Mouse (Mus musculus): ENCODE measurements around the gene Ptger2. TPM values are rescaled to one million over a fixed set of nuclear protein-coding genes. Genes with fewer than 3 reads are reported as not detected.
"Not testable (repeated sequence)": the region's sequence is repeated elsewhere in the genome, so short reads cannot be mapped to it uniquely, and the experiment has no call there.

Gene Ptger2
- 1.8 and 2.0 TPM in 2 replicates for polyA plus RNA-seq (2015; fragmentation: Nextera tagmentation; extraction: Ambion mirVana)

DNA sequence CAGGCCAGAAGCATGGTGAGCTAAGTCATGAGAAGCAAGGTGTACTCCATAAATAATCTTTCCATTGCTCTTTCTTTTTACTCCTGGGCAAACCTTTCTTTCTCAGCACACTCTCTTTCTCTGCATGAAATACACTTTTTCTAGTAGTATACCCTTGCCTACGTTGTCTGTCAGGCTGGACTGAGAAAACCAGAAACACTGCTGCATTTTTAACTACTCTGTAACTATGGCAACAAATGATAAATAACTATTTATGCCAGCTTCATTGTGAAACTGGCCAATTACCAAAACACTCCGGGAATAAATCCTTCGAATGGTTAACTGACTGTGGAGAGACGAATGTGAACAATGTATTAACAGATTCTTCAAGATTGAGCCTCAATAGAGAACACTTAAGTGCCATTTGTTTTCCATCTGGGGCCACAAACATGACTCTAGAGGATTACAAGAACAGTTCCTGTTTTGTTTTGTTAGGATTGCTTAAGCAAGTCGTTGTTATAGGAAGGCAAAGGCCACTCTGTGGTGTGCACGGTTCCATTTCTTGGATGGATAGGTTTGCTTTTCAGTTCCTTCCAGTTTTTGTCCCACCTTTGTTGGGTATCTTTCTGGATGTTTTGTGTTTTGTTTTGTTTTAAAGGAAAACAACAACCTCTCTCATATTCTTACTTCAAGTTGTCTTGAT, at the start of gene Ptger2:
Ptger2 (plus strand) TSS at position 522 of the 682 bp plus-strand sequence.
- Histone ChIP-seq H3K4me1 (peaks cover 11% of the 10 kb centered on the region; the same call in 1 of the 2 replicates), H3K9ac (peak within 1 kb of the TSS; percentile 19; the same call in 1 of the 2 replicates), H3K4me3 (replicated peaks) (peak within 1 kb of the TSS; percentile 47), H3K4me2 (peak within 1 kb of the TSS; percentile 79)
- not testable (repeated sequence) for H3K27me3 ChIP-seq (replicated peaks); H3K9me3 ChIP-seq; ATAC-seq (ENCODE audit: insufficient read depth, low FRiP score, low read depth); H3K27ac ChIP-seq; H3K36me3 ChIP-seq
- 52% methylated on average over 6 of the region's 6 CpGs for WGBS

DNA sequence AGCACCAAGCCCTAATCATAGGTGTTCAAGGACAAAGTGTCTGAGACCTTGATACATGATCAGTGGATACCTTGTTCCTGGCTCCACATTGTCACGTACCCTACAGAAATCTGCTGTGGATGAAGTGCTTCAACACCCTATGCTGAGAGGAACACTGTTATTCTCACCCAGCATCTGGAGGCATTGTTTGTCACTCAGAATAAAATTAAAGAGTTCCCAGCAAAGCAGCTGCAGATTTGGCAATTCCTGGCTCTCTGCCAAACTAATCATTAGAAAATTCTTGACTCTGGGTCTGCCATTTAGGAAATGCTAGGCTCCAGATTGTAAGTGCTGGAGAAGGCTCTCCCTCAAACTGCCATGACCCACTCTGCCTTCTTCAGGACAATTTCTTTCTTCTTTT, 27.2 kb upstream of the Ptger2 start:
- H3K9me3 ChIP-seq = no peaks in the 10 kb centered on the region
- H3K9ac ChIP-seq = no peak overlapping the region
- no peaks in the 10 kb centered on the region for H3K27me3 ChIP-seq (replicated peaks)
- no peak overlapping the region for H3K4me3 ChIP-seq (replicated peaks)
- no peak overlapping the region for H3K27ac ChIP-seq
- no peak for ATAC-seq (ENCODE audit: insufficient read depth, low FRiP score, low read depth)
- no peaks in the 10 kb centered on the region for H3K4me1 ChIP-seq
- no peaks in the 10 kb centered on the region for H3K36me3 ChIP-seq
- WGBS = 74% methylated on average over 1 of the region's 1 CpGs
- H3K4me2 ChIP-seq = no peak overlapping the region

DNA sequence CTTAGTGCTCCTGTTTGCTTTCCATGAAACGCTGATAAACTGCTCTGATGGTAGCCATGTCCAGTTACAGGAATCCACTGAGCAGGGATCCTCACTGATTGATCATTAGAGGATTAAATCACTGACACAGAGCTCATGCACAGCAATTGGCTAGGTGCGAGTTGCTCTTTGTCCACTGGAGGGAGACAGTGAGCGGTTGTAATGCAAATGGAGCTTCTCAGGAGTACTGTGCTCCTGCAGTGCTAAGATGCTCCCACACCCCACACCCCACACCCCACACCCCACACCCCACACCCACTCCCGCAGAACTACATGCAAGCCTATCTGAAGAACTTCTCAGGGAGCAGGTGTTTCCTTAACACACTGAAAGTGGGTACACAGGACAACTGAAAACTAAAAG, 10.7 kb upstream of the Ptger2 start:
- ATAC-seq (ENCODE audit: insufficient read depth, low FRiP score, low read depth); H3K9ac ChIP-seq: not testable (repeated sequence)

DNA sequence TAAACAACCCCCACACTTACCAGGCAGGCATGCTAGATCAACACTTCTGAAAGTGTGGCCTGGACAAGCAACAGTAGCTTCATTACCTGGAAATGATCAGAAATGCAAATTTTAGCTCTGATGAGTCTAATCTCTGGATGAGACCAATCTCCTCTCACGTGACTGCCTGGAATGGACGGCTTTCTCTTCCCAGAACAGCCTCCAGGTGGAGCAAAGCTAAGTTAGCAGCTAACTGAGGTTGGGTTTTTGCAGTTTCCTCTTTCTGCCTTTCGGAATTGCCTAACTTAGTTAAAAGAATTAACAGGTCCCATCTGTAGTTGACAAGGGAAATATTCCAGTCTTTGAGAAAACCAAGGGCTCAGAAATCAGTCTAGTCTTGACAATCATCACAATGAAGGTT, 8.1 kb upstream of the Ptger2 start:
- no peaks in the 10 kb centered on the region for H3K9me3 ChIP-seq
- no peak overlapping the region for H3K4me3 ChIP-seq (replicated peaks)
- H3K27me3 ChIP-seq (replicated peaks) = no peaks in the 10 kb centered on the region
- H3K27ac ChIP-seq = no peak overlapping the region
- no peak overlapping the region for H3K4me2 ChIP-seq
- H3K9ac ChIP-seq = no peak overlapping the region
- no peaks in the 10 kb centered on the region for H3K36me3 ChIP-seq
- 29% methylated on average over 3 of the region's 3 CpGs for WGBS
- no peak for ATAC-seq (ENCODE audit: insufficient read depth, low FRiP score, low read depth)
- no peaks in the 10 kb centered on the region for H3K4me1 ChIP-seq

More for the DNA sequence above, 10.7 kb upstream of the Ptger2 start:
- H3K27ac ChIP-seq; H3K27me3 ChIP-seq (replicated peaks); H3K36me3 ChIP-seq; H3K4me1 ChIP-seq; H3K4me2 ChIP-seq; H3K9me3 ChIP-seq; H3K4me3 ChIP-seq (replicated peaks): not testable (repeated sequence)
- 8% methylated on average over 4 of the region's 4 CpGs for WGBS

DNA sequence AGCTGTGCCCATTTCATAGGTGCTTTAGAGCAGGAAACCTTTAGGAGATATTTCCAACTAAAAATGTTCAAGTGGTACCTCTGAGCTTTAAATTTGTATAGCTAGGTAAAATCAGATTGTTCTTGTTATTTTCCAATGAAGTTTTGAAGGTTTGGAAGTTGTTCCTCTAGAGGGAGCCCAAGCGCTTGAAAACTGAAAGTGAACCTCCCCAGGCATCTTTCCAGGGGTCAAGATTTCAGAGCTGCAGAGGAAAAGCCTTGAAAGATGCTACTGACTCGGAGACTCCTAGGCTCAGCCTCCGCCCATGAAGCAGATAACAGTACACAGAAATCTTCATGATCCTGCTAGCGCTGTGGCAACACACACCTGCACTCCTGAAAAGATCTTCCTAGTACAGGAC, 6.5 kb upstream of the Ptger2 start:
- no peaks in the 10 kb centered on the region for H3K9me3 ChIP-seq
- no peak overlapping the region for H3K27ac ChIP-seq
- no peak overlapping the region for H3K4me2 ChIP-seq
- 6% methylated on average over 4 of the region's 4 CpGs for WGBS
- H3K9ac ChIP-seq = no peak overlapping the region
- no peak for ATAC-seq (ENCODE audit: insufficient read depth, low FRiP score, low read depth)
- no peaks in the 10 kb centered on the region for H3K27me3 ChIP-seq (replicated peaks)
- no peak overlapping the region for H3K4me3 ChIP-seq (replicated peaks)
- no peaks in the 10 kb centered on the region for H3K36me3 ChIP-seq
- no peaks in the 10 kb centered on the region for H3K4me1 ChIP-seq

DNA sequence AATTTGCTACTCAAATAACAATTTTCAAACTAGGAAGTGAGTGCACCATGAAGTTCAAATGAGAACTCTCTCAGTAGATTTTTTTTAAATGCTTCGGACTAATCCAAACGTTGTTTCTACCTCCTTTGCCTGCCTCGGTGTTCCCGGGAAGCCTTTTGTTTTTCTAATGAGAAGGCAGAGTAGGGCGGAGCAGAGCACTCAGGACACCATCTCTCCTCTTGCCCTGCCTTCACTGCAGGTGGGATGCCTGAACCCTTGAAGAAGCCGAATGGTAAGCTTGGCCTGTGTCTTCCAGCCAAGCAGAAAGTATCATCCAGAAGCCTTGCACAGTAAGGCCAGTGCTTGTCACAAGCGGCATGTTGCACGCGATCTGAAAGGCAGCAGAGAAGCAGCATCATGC, 3.9 kb upstream of the Ptger2 start:
- 45% methylated on average over 9 of the region's 9 CpGs for WGBS
- no peaks in the 10 kb centered on the region for H3K9me3 ChIP-seq
- H3K36me3 ChIP-seq = no peaks in the 10 kb centered on the region
- ATAC-seq (ENCODE audit: insufficient read depth, low FRiP score, low read depth) = no peak
- H3K4me1 ChIP-seq = peaks cover 8% of the 10 kb centered on the region; the same call in 1 of the 2 replicates
- H3K27ac ChIP-seq = no peak overlapping the region
- no peak overlapping the region for H3K4me3 ChIP-seq (replicated peaks)
- H3K9ac ChIP-seq = no peak overlapping the region
- no peak overlapping the region for H3K4me2 ChIP-seq
- H3K27me3 ChIP-seq (replicated peaks) = 0 out of 2 replicates have a peak, but pooled peaks cover under 1% of the 10 kb centered on the region

DNA sequence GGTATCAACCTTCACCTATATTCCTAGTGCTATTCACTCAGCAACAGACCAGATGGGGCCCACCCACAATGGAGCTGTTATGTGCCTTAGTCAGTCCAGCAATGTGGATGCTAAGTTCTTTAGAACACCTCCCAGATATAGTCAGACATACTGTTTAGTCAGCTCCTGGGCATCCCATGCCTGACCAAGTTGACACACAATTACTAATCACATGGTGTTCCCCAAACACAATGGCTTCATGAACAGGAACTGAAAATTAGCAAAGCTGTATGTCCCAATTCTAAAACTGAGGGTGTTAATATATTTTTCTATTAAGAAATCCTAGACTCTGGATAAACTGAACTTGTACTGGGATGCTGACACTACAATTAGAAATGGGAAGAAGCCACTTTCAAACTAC, 1.7 kb upstream of the Ptger2 start:
- H3K27ac ChIP-seq = no peak overlapping the region
- no peaks in the 10 kb centered on the region for H3K9me3 ChIP-seq
- H3K9ac ChIP-seq = no peak overlapping the region
- H3K27me3 ChIP-seq (replicated peaks) = 0 out of 2 replicates have a peak, but pooled peaks cover 4% of the 10 kb centered on the region
- no peak overlapping the region for H3K4me3 ChIP-seq (replicated peaks)
- ATAC-seq (ENCODE audit: insufficient read depth, low FRiP score, low read depth) = no peak
- H3K36me3 ChIP-seq = no peaks in the 10 kb centered on the region
- H3K4me2 ChIP-seq = no peak overlapping the region
- peaks cover 11% of the 10 kb centered on the region; the same call in 1 of the 2 replicates for H3K4me1 ChIP-seq

DNA sequence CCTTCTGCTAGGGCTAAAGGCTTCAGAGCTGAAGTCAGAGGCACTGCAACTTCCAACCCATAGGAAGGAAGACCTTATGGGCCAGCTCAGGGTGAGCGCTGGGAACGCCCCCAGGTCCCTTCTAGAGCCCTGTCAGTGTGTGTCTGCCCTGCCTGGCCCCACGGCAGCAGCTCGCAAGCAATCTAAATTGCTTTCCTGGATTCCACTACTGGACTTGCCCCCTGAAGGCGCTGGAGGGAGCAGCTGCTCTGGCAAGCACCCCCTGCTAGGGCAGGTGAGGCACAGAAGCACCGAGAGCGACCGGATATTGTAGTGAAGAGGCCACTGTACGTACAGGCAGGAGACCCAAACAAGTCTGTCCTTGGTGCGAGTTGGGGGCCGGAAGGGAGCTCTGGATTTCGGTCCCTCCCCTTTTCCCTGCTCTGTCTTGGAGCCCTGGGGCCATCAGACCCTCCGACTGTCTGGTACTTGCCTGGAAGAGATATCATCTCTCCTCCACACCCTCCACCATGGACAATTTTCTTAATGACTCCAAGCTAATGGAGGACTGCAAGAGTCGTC, 541 bp downstream of the Ptger2 start:
- Histone ChIP-seq H3K4me2 (peak overlapping the region; percentile 79), H3K27ac (no peak overlapping the region; the same call in 1 of the 2 replicates), H3K9me3 (no peaks in the 10 kb centered on the region), H3K9ac (no peak overlapping the region; the same call in 1 of the 2 replicates), H3K27me3 (replicated peaks) (0 out of 2 replicates have a peak, but pooled peaks cover 4% of the 10 kb centered on the region), H3K36me3 (no peaks in the 10 kb centered on the region), H3K4me1 (peaks cover 11% of the 10 kb centered on the region; the same call in 1 of the 2 replicates), H3K4me3 (replicated peaks) (peak overlapping the region; percentile 47)
- 2% methylated on average over 14 of the region's 14 CpGs for WGBS
- peak; percentile 53; the same call in 1 of the 2 replicates for ATAC-seq (ENCODE audit: insufficient read depth, low FRiP score, low read depth)

DNA sequence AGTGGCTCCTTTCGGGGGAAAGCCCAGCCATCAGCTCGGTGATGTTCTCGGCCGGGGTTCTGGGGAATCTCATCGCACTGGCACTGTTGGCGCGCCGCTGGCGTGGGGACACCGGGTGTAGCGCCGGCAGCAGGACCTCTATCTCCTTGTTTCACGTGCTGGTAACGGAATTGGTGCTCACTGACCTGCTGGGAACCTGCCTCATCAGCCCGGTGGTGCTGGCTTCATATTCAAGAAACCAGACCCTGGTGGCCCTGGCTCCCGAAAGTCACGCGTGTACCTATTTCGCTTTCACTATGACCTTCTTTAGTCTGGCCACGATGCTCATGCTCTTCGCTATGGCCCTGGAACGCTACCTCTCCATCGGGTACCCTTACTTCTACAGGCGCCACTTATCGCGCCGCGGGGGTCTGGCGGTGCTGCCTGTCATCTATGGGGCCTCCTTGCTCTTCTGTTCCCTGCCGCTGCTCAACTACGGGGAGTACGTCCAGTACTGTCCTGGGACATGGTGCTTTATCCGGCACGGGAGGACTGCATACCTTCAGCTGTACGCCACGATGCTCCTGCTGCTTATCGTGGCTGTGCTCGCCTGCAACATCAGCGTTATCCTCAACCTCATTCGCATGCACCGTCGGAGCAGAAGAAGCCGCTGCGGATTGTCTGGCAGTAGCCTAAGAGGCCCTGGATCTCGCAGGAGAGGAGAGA, 1.2 kb downstream of the Ptger2 start:
- Histone ChIP-seq H3K27ac (no peak overlapping the region; the same call in 1 of the 2 replicates), H3K36me3 (no peaks in the 10 kb centered on the region), H3K9me3 (no peaks in the 10 kb centered on the region), H3K4me2 (peak overlapping the region; percentile 79), H3K27me3 (replicated peaks) (0 out of 2 replicates have a peak, but pooled peaks cover 4% of the 10 kb centered on the region), H3K9ac (peak overlapping the region; percentile 19), H3K4me1 (peaks cover 11% of the 10 kb centered on the region; the same call in 1 of the 2 replicates), H3K4me3 (replicated peaks) (peak overlapping the region; percentile 47)
- 2% methylated on average over 45 of the region's 45 CpGs for WGBS
- ATAC-seq (ENCODE audit: insufficient read depth, low FRiP score, low read depth) = no peak

DNA sequence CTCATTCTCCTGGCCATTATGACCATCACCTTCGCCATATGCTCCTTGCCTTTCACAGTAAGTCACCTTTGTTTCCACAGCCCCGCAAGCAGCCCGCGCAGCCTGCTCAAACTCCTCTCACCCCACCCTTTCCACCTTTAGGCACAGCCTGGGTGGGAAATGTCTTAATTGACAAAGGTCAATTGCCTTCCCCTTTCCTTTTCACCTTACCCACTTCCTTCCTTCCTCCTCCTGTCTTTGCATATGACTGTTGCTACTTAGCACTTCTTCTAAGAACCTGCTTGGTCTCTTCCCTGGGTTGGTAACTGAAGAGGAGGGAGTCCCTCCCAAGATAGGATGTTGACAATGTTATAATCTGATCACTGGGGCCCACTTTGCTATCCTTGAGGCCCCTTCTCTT, 1.8 kb downstream of the Ptger2 start:
- Histone ChIP-seq H3K27ac (no peak overlapping the region), H3K4me1 (peaks cover 11% of the 10 kb centered on the region; the same call in 1 of the 2 replicates), H3K27me3 (replicated peaks) (0 out of 2 replicates have a peak, but pooled peaks cover 4% of the 10 kb centered on the region), H3K4me3 (replicated peaks) (peak overlapping the region; percentile 47), H3K4me2 (peak overlapping the region; percentile 79), H3K9me3 (no peaks in the 10 kb centered on the region), H3K36me3 (no peaks in the 10 kb centered on the region), H3K9ac (peak overlapping the region; percentile 19; the same call in 1 of the 2 replicates)
- WGBS = 41% methylated on average over 4 of the region's 4 CpGs
- ATAC-seq (ENCODE audit: insufficient read depth, low FRiP score, low read depth) = no peak

DNA sequence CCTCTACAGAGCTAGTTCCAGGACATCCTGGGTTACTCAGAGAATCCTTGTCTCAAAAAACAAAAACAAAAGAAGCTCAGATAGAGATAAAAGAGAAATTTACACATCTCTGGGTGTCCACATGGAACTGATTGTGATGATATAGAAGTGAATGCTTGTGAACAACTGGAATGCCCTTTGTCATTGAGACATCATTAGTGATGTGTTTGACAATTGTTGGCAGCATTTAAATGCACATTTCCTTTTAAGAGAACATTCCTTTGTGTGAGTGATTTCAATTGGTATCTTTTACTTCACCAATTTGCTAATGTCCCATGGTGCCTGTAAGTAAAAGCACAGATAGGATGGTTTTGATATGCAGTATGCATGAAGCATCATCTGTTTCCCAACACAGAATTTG, 6.3 kb downstream of the Ptger2 start:
- H3K4me2 ChIP-seq = no peak overlapping the region
- H3K27me3 ChIP-seq (replicated peaks) = 0 out of 2 replicates have a peak, but pooled peaks cover 1% of the 10 kb centered on the region
- no peaks in the 10 kb centered on the region for H3K9me3 ChIP-seq
- no peak overlapping the region for H3K27ac ChIP-seq
- H3K36me3 ChIP-seq = no peaks in the 10 kb centered on the region
- H3K9ac ChIP-seq = no peak overlapping the region
- H3K4me1 ChIP-seq = 0 out of 2 replicates have a peak, but pooled peaks cover 1% of the 10 kb centered on the region
- H3K4me3 ChIP-seq (replicated peaks) = no peak overlapping the region
- no peak for ATAC-seq (ENCODE audit: insufficient read depth, low FRiP score, low read depth)

Data from stomach, embryonic 15.5 days (tissue).